Mouse (Mus musculus) cerebellum, adult 2 months (tissue): ENCODE data around the gene Tnfaip2.

Experiments used
- CTCF ChIP-seq: fragments of 200-500 bp; IDR thresholded peaks from 2 replicates; pipeline ENCODE4 v1.5.1; 2011; ENCODE audit warnings: low read depth, mild to moderate bottlenecking, control low read depth, low read length, moderate library complexity, borderline replicate concordance; ENCODE audit not compliant: insufficient read depth
- POLR2A ChIP-seq: fragments of 200-500 bp; IDR thresholded peaks from 2 replicates; pipeline ENCODE4 v1.6.1; 2011; ENCODE audit warnings: low read length, control low read depth, borderline replicate concordance; ENCODE audit not compliant: insufficient read depth

DNA sequence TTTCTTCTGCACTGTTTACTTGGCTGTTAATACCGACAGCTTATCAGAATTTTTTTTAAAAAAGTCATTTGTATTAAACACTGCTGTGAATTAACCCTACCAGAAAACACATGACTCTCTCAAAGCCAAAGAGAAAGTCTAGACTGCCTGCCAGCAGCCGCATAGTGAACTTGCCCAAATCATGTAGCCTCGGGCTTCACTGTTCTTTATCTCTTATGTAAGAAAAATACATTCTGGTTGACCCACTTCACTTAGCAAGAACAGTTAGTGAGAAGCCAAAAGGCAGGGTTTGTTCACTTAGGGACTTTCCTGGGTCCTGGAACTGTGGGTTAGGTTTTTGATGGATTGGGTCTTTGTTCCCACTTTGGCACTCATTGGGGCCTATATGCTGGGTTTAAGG lies 29.5 kb downstream of the Tnfaip2 start:
- TF ChIP-seq POLR2A (no peak), CTCF (no peak)
